Mouse (Mus musculus) myocyte (in vitro differentiated cells): ENCODE measurements at regions not wholly inside any gene's neighbourhood (a gene's known extent, or its start where the extent isn't known, plus 50 kb on each side); places are given as distances from the start of the nearest gene placed in this dataset.

Experiments used
- CEBPB ChIP-seq: IDR thresholded peaks from 2 replicates; pipeline ENCODE4 v1.6.1; 2011; ENCODE audit warnings: mild to moderate bottlenecking, moderate library complexity; ENCODE audit not compliant: poor library complexity, insufficient read depth, severe bottlenecking
- E2F4 ChIP-seq: IDR thresholded peaks from one replicate; pipeline ENCODE4 v1.6.1; 2011; ENCODE audit warnings: mild to moderate bottlenecking, control low read depth, moderate library complexity; ENCODE audit not compliant: insufficient read depth
- MAX ChIP-seq: IDR thresholded peaks from one replicate; pipeline ENCODE4 v1.6.1; 2011; ENCODE audit warnings: low read depth, mild to moderate bottlenecking, control low read depth
- MYOG ChIP-seq, 3 experiments: IDR thresholded peaks; one replicate each; pipeline ENCODE4 v1.6.1; 2011; ENCODE audit warnings: control low read depth in 2 of 3, low read depth in 2 of 3, mild to moderate bottlenecking in 2 of 3; ENCODE audit not compliant: insufficient read length in 2 of 3, control insufficient read depth in 1 of 3, insufficient read depth in 1 of 3
- POLR2A ChIP-seq: IDR thresholded peaks from one replicate; pipeline ENCODE4 v1.6.1; 2011; ENCODE audit warnings: low read depth, mild to moderate bottlenecking, control low read depth, moderate library complexity; ENCODE audit not compliant: insufficient read length
- POLR2AphosphoS2 ChIP-seq: IDR thresholded peaks from one replicate; pipeline ENCODE4 v1.6.1; 2011; ENCODE audit warnings: low read depth, control low read depth; ENCODE audit not compliant: insufficient read length
- REST ChIP-seq: IDR thresholded peaks from one replicate; pipeline ENCODE4 v1.6.1; 2011; ENCODE audit warnings: mild to moderate bottlenecking, control low read depth, moderate library complexity; ENCODE audit not compliant: insufficient read depth, insufficient read length
- SRF ChIP-seq: IDR thresholded peaks from one replicate; pipeline ENCODE4 v1.6.1; 2011; ENCODE audit warnings: low read depth; ENCODE audit not compliant: control insufficient read depth, insufficient read length
- TCF12 ChIP-seq: IDR thresholded peaks from one replicate; pipeline ENCODE4 v1.6.1; 2011; ENCODE audit warnings: mild to moderate bottlenecking, control low read depth; ENCODE audit not compliant: poor library complexity, insufficient read depth, severe bottlenecking
- USF1 ChIP-seq: IDR thresholded peaks from one replicate; pipeline ENCODE4 v1.6.1; 2011; ENCODE audit warnings: low read depth, mild to moderate bottlenecking, control low read depth, moderate library complexity

DNA sequence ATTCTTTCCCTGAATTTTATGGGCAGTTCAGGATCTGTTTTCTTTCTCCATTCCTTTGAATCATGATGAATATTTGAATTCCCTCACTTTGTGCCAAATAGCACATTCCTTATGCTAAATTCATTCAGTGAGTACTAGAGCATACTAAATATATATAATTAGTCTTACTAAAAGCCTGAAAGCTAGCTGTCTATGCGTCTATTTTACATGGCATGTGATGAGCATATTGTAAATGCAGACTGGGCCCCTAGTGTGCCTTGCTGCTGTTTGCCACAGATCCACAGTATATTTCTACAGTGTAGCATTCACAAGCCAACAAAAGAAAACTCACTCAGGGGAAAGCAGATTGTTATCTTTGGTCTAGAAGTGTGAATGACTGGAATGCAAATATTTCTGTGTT lies 268.7 kb upstream of the Xrcc4 start:
- TF ChIP-seq POLR2A (no peak), POLR2AphosphoS2 (no peak), E2F4 (no peak), USF1 (no peak), MYOG (IDR thresholded peaks at IDR 0.05; ENCODE audit: control insufficient read depth in 1 of 3, insufficient read depth in 1 of 3, insufficient read length in 2 of 3, low read depth in 2 of 3) (no peak), TCF12 (no peak), CEBPB (no peak), REST (no peak), MAX (no peak), SRF (no peak)
